27 mouse cellular contexts compared by ENCODE assay signal in genomic region chr2:173535886-173536285, GRCm38 (mm10). TPM values are rescaled to one million over a fixed set of nuclear protein-coding genes. Genes with fewer than 3 reads are reported as not detected.
DNase-seq lines count a peak whose midpoint lies in the region; ATAC-seq and TF ChIP-seq lines count a peak whose summit lies in the region.
"Had no signal": no experiment of that assay in that cellular context is flagged by ENCODE, and none has a peak within 500 bp of the region (broad histone marks: within the 10 kb centered on the region; RNA-seq: fewer than 3 reads in every experiment).

No protein-coding gene starts in this region.

- H3K4me2 ChIP-seq in liver, embryonic 11.5 days, result no peak overlapping the region
- peak overlapping the region; percentile 35 for H3K4me2 ChIP-seq in kidney, embryonic 16.5 days (replicated peaks; ENCODE audit: low read depth, low read length)
- H3K4me2 ChIP-seq in liver, postnatal 0 days (ENCODE audit: low read depth, low read length), result 0 out of 2 replicates have a peak overlapping the region, but pooled peaks have one; percentile 30
- H3K4me2 ChIP-seq: forebrain, embryonic 12.5 days; heart, embryonic 13.5 days; hindbrain, embryonic 13.5 days; limb, embryonic 13.5 days had no signal

- no peak for TF ChIP-seq CTCF in liver, postnatal 0 days (IDR thresholded peaks at IDR 0.05; ENCODE audit: low read depth)

- no peak for TF ChIP-seq EP300 in liver, postnatal 0 days (IDR thresholded peaks at IDR 0.05; ENCODE audit: low read depth)

- H3K4me3 ChIP-seq in liver, embryonic 11.5 days (ENCODE audit: low read depth, low read length), result no peak overlapping the region
- no peak overlapping the region for H3K4me3 ChIP-seq in kidney, embryonic 16.5 days (ENCODE audit: low read length)
- no peak overlapping the region for H3K4me3 ChIP-seq in liver, postnatal 0 days (ENCODE audit: low read depth, low read length)
- H3K4me3 ChIP-seq: forebrain, embryonic 12.5 days; heart, embryonic 13.5 days; hindbrain, embryonic 13.5 days; limb, embryonic 13.5 days had no signal

- no peaks in the 10 kb centered on the region for H3K9me3 ChIP-seq in liver, embryonic 11.5 days (ENCODE audit: control insufficient read depth, low read length)
- H3K9me3 ChIP-seq in kidney, embryonic 16.5 days (ENCODE audit: low read length), result no peaks in the 10 kb centered on the region
- no peaks in the 10 kb centered on the region for H3K9me3 ChIP-seq in liver, postnatal 0 days (ENCODE audit: low read length)
- H3K9me3 ChIP-seq: forebrain, embryonic 12.5 days; heart, embryonic 13.5 days; hindbrain, embryonic 13.5 days; limb, embryonic 13.5 days had no signal

- H3K27ac ChIP-seq in liver, embryonic 11.5 days (ENCODE audit: low read depth, low read length), result no peak overlapping the region
- H3K27ac ChIP-seq in kidney, embryonic 16.5 days (ENCODE audit: low read length), result no peak overlapping the region
- no peak overlapping the region for H3K27ac ChIP-seq in liver, postnatal 0 days (ENCODE audit: low read depth)
- H3K27ac ChIP-seq: forebrain, embryonic 12.5 days; heart, embryonic 13.5 days; hindbrain, embryonic 13.5 days; limb, embryonic 13.5 days had no signal

- no peaks in the 10 kb centered on the region for H3K36me3 ChIP-seq in liver, embryonic 11.5 days (ENCODE audit: control insufficient read depth, insufficient read depth, low read length)
- no peaks in the 10 kb centered on the region for H3K36me3 ChIP-seq in kidney, embryonic 16.5 days (ENCODE audit: insufficient read depth, low read length)
- no peaks in the 10 kb centered on the region for H3K36me3 ChIP-seq in liver, postnatal 0 days (replicated peaks; ENCODE audit: insufficient read depth, low read length)
- H3K36me3 ChIP-seq: forebrain, embryonic 12.5 days; heart, embryonic 13.5 days; hindbrain, embryonic 13.5 days; limb, embryonic 13.5 days had no signal

- no peaks in the 10 kb centered on the region for H3K27me3 ChIP-seq in liver, embryonic 11.5 days (replicated peaks; ENCODE audit: control insufficient read depth, insufficient read depth, low read length)
- H3K27me3 ChIP-seq in kidney, embryonic 16.5 days (ENCODE audit: insufficient read depth, low read length), result no peaks in the 10 kb centered on the region
- H3K27me3 ChIP-seq in liver, postnatal 0 days (ENCODE audit: insufficient read depth, low read length), result no peaks in the 10 kb centered on the region
- H3K27me3 ChIP-seq: forebrain, embryonic 12.5 days; limb, embryonic 13.5 days had no signal

- 0 out of 2 replicates have a peak, but pooled peaks have one; percentile 29 for ATAC-seq in liver, embryonic 11.5 days (replicated peaks; ENCODE audit: low FRiP score)
- ATAC-seq in kidney, embryonic 16.5 days (ENCODE audit: low FRiP score, low TSS enrichment), result peak; percentile 82; the same call in 1 of the 2 replicates
- ATAC-seq in liver, postnatal 0 days, result peak; percentile 65; the same call in 1 of the 2 replicates

- no peak for DNase-seq in liver, embryonic 11.5 days (ENCODE audit: low spot score)
- no peak for DNase-seq in liver
- DNase-seq in liver, postnatal 0 days, result no peak
- DNase-seq in cerebellum, adult 9-10 months, result no peak
- DNase-seq in adrenal gland, adult 18-20 months (ENCODE audit: low spot score in 2 of 2), result no peak
- no peak for DNase-seq in gastrocnemius, postnatal 4 days (ENCODE audit: low spot score in 2 of 2)
- DNase-seq: gastrocnemius, postnatal 10 days; heart, adult 18-20 months; lung, adult 18-20 months; lung, postnatal 14 days; right cerebral cortex, postnatal 25 days; thymus, postnatal 25 days had no signal

- H3K4me1 ChIP-seq in liver, embryonic 11.5 days (replicated peaks; ENCODE audit: control insufficient read depth, insufficient read depth, low read length), result no peaks in the 10 kb centered on the region
- 0 out of 2 replicates have a peak, but pooled peaks cover 13% of the 10 kb centered on the region for H3K4me1 ChIP-seq in kidney, embryonic 16.5 days (ENCODE audit: insufficient read depth, low read length)
- no peaks in the 10 kb centered on the region for H3K4me1 ChIP-seq in liver, postnatal 0 days (ENCODE audit: insufficient read depth)

- H3K9ac ChIP-seq in liver, embryonic 11.5 days (ENCODE audit: low read depth, low read length), result no peak overlapping the region
- H3K9ac ChIP-seq in kidney, embryonic 16.5 days (replicated peaks; ENCODE audit: low read length), result no peak overlapping the region
- no peak overlapping the region for H3K9ac ChIP-seq in liver, postnatal 0 days (replicated peaks)
- H3K9ac ChIP-seq: forebrain, embryonic 12.5 days; heart, embryonic 13.5 days; hindbrain, embryonic 13.5 days; limb, embryonic 13.5 days had no signal

- WGBS in liver, embryonic 11.5 days, result 84% methylated on average over 9 of the region's 9 CpGs
- 60% methylated on average over 9 of the region's 9 CpGs for WGBS in kidney, embryonic 16.5 days
- 65% methylated on average over 9 of the region's 9 CpGs for WGBS in liver, postnatal 0 days (ENCODE audit: insufficient replicate concordance)

RNA-seq across cellular contexts. Expression of gene 1700021F07Rik, which starts 13.5 kb away (rescaled TPM):
- not detected in 2 replicates for polyA plus RNA-seq in liver, embryonic 11.5 days (2014; fragmentation: Nextera tagmentation; extraction: Ambion mirVana)
- polyA plus RNA-seq in kidney, embryonic 16.5 days (2015; fragmentation: Nextera tagmentation; extraction: Ambion mirVana), result not detected in 2 replicates
- polyA plus RNA-seq in liver, postnatal 0 days (2015; fragmentation: Nextera tagmentation; extraction: Ambion mirVana), result not detected in 2 replicates
- total RNA-seq in adrenal gland, adult 18-20 months (2021), result not detected
- not detected for total RNA-seq in gastrocnemius, postnatal 4 days (2021)
- total RNA-seq: adrenal gland, postnatal 4 days; common myeloid progenitor, adult 5-6 weeks; gastrocnemius, postnatal 10 days; heart, adult 18-20 months; heart, postnatal 25 days; layer of hippocampus, postnatal 10 days; left cerebral cortex, postnatal 10 days; midbrain, postnatal 0 days; neutrophil, adult 5-6 weeks had no signal
- polyA plus RNA-seq: embryonic facial prominence, embryonic 11.5 days; forebrain, embryonic 12.5 days; frontal cortex, adult 2 months; heart, embryonic 13.5 days; hindbrain, embryonic 13.5 days; large intestine, adult 2 months; limb, embryonic 13.5 days; midbrain, postnatal 0 days had no signal

RNA-seq across cellular contexts. Expression of gene Ankrd60, which starts 42.3 kb away (rescaled TPM):
- polyA plus RNA-seq in liver, embryonic 11.5 days (2014; fragmentation: Nextera tagmentation; extraction: Ambion mirVana), result not detected in 2 replicates
- polyA plus RNA-seq in kidney, embryonic 16.5 days (2015; fragmentation: Nextera tagmentation; extraction: Ambion mirVana), result not detected in 2 replicates
- not detected in 2 replicates for polyA plus RNA-seq in liver, postnatal 0 days (2015; fragmentation: Nextera tagmentation; extraction: Ambion mirVana)
- not detected for total RNA-seq in adrenal gland, adult 18-20 months (2021)
- not detected for total RNA-seq in gastrocnemius, postnatal 4 days (2021)
- total RNA-seq: adrenal gland, postnatal 4 days; common myeloid progenitor, adult 5-6 weeks; gastrocnemius, postnatal 10 days; heart, adult 18-20 months; heart, postnatal 25 days; layer of hippocampus, postnatal 10 days; left cerebral cortex, postnatal 10 days; midbrain, postnatal 0 days; neutrophil, adult 5-6 weeks had no signal
- polyA plus RNA-seq: embryonic facial prominence, embryonic 11.5 days; forebrain, embryonic 12.5 days; frontal cortex, adult 2 months; heart, embryonic 13.5 days; hindbrain, embryonic 13.5 days; large intestine, adult 2 months; limb, embryonic 13.5 days; midbrain, postnatal 0 days had no signal

Comparison
In these comparisons a context has a peak if more than half of its experiments do, and no peak if none do; other contexts are left out.
1. ATAC-seq: peak in every context shown above with its lines; median percentile 82 in kidney, embryonic 16.5 days; 65 in liver, postnatal 0 days; 29 in liver, embryonic 11.5 days.